Mouse (Mus musculus): ENCODE measurements around the gene Cdh1.

Cdh1 gene

GRCm38 (mm10) chr8:106674894-106675293 lies 71.7 kb downstream of the Cdh1 start:
- DNase-seq, result peak in 1 of 2 experiments; percentile 15

GRCm38 (mm10) chr8:106682971-106683668 lies 80.0 kb downstream of the Cdh1 start, which contains the start of gene Tango6:
Gene Tango6 (plus strand): TSS chr8:106683068.
- DNase-seq, result peak; percentile 96 to 97

- no peak for DNase-seq
Observed at GRCm38 (mm10) chr8:106684387-106684786, 81.2 kb downstream of the Cdh1 start.

- peak; percentile 31 to 77 for DNase-seq
Observed at GRCm38 (mm10) chr8:106687479-106687878, 84.3 kb downstream of the Cdh1 start.

- DNase-seq, result no peak
Observed at GRCm38 (mm10) chr8:106697748-106698248, 94.6 kb downstream of the Cdh1 start.

- DNase-seq, result peak; percentile 88 to 90
Observed at GRCm38 (mm10) chr8:106699588-106699987, 96.4 kb downstream of the Cdh1 start.

- no peak for DNase-seq
Observed at GRCm38 (mm10) chr8:106700131-106700530, 97.0 kb downstream of the Cdh1 start.

- no peak for DNase-seq
Observed at GRCm38 (mm10) chr8:106701360-106701759, 98.2 kb downstream of the Cdh1 start.

- no peak for DNase-seq
Observed at GRCm38 (mm10) chr8:106704199-106704900, 101.2 kb downstream of the Cdh1 start.

- DNase-seq, result peak in 1 of 2 experiments; percentile 33
Observed at GRCm38 (mm10) chr8:106704901-106705321, 101.8 kb downstream of the Cdh1 start.

GRCm38 (mm10) chr8:106706194-106706593 lies 103.0 kb downstream of the Cdh1 start:
- DNase-seq, result no peak

- no peak for DNase-seq
Observed at GRCm38 (mm10) chr8:106710002-106710401, 106.9 kb downstream of the Cdh1 start.

GRCm38 (mm10) chr8:106712487-106712886 lies 109.3 kb downstream of the Cdh1 start:
- peak; percentile 70 to 77 for DNase-seq

GRCm38 (mm10) chr8:106714297-106714696 lies 111.1 kb downstream of the Cdh1 start:
- no peak for DNase-seq

GRCm38 (mm10) chr8:106718091-106718500 lies 114.9 kb downstream of the Cdh1 start:
- DNase-seq, result peak; percentile 92
